Mouse (Mus musculus) adrenal gland, postnatal 14 days (tissue): ENCODE measurements around the gene Mical2. TPM values are rescaled to one million over a fixed set of nuclear protein-coding genes. Genes with fewer than 3 reads are reported as not detected.

Source experiments
- DNase-seq: peaks from one replicate; pipeline ENCODE4 v3.0.0; 2021; ENCODE audit warnings: mixed read lengths
- total RNA-seq: library from RNA; stranded (reverse); gene quantifications from 2 replicates; pipeline ENCODE4 v1.2.3, GENCODE M21; 2021

Gene Mical2
- total RNA-seq, 1 experiment from 2014 or later: 16.5 TPM

- peak; percentile 82 for DNase-seq
Measured at GRCm38 (mm10) chr7:112316239-112316638, 90.6 kb downstream of the Mical2 start.

DNA sequence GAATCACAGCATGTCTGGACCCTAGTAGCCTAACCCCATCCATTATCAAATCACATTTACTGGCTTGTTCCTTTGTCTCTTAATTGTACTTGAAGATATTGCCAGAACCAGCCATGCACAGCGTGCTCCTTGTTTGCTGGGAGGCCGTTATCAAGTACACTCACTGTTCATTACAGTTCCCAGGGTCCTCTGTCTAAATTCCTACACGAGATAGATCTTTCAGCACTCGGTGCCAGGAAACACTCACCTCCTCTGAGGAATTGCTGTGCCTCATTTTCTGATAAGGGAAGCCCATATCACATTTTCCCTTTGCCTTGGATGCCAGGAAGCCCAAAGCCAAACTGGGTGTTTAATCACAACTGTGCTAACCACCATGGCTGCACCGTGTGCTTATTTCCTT, 91.8 kb downstream of the Mical2 start:
- DNase-seq: no peak

DNA sequence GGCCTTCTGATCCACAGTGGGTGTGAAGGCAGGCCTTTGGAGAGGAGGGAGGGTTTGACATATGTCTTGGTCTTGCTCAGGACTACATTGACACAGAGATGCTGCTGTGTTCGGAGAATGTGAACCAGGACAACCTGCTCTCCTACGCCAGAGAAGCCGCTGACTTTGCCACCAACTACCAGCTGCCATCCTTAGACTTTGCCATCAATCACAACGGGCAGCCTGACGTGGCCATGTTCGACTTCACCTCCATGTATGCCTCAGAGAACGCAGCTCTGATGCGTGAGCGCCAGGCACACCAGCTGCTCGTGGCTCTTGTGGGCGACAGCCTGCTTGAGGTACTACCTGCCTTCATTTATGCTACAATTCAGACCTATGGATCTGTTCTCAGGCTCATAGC, 92.7 kb downstream of the Mical2 start:
- no peak for DNase-seq

DNA sequence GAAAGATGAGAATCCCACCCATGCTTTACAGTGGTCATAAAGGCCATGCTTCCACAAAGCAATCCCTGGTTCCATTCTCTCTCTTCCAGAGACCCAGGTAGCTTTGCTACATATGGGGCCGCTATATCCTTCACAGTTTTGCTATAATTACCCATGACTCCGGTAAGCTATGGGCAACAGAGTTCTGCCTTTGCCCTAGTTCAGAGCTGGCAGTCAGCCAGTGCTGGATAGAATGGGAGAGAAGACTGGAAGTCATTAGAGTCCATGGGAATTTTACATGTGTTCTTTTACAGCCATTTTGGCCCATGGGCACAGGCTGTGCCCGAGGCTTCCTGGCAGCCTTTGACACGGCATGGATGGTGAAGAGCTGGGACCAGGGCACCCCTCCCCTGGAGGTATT, 93.8 kb downstream of the Mical2 start:
- peak; percentile 59 for DNase-seq

GRCm38 (mm10) chr7:112320052-112320730, 94.5 kb downstream of the Mical2 start:
- no peak for DNase-seq

DNA sequence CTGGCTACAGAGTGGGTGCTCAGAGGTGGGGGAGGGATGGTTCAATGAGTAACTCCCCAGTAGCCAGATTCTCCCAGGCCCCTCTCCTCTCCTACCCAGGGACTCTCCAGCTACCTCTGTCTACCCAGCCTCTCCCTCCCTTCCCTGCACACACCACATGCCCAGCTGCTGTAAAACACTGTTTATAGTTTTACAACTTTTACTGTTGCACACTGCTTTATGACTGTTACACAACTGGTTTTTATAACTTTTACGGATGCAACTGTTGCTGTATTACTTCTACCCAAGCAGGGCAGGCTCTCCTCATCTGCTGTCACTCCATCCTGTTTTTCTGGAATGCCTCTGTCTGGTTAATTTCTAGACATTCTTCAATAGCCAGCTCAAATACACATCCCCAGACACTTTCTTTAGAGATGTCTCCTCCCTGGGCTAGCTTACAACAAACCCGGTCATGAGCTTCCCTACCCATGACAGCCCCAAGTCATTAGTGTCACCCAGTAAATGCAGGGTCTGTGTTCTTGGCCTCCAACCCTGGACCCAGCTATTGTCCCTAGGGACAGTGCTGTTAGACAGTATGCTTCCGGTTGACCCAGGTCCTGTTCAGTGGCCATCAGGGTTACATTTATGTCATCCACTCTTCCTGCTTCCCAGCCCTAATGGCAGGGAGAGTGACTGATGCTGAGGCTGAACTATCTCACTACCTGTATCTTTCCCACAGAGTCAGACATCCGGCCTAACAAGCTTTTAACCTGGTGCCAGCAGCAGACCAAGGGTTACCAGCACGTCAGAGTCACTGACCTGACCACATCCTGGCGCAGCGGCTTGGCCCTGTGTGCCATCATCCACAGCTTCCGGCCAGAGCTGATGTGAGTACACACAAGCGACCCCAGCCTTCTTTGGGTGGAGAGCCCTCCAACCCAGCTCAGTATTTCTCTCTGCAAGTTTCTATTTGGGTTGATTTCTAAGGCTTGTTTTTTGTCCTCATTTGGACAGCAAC, 96.4 kb downstream of the Mical2 start:
- no peak for DNase-seq

GRCm38 (mm10) chr7:112324577-112324976, 98.9 kb downstream of the Mical2 start:
- DNase-seq: no peak

GRCm38 (mm10) chr7:112326852-112327251, 101.2 kb downstream of the Mical2 start:
- DNase-seq: no peak

DNA sequence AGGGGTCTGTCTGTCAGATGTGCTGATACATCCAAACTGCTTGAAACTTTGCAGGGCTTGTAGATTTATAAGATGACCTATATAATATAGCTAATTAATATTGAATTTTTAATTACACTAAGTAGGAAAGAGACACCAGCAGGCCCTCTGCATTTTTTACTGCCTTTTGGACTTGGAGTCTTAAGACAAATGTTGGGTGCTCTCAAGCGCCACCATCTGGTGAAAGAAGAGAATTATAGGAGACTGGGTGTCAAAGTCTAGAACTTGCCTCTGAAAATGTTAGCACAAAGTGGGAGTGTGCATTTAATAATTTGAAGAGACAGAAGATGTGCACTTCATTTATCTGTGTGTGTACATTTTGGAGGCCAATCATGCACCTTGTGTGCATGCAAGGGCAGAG, 103.3 kb downstream of the Mical2 start:
- peak; percentile 54 for DNase-seq

- no peak for DNase-seq
Measured at GRCm38 (mm10) chr7:112329496-112329895, 103.8 kb downstream of the Mical2 start.

GRCm38 (mm10) chr7:112330935-112331334, 105.3 kb downstream of the Mical2 start:
- no peak for DNase-seq

DNA sequence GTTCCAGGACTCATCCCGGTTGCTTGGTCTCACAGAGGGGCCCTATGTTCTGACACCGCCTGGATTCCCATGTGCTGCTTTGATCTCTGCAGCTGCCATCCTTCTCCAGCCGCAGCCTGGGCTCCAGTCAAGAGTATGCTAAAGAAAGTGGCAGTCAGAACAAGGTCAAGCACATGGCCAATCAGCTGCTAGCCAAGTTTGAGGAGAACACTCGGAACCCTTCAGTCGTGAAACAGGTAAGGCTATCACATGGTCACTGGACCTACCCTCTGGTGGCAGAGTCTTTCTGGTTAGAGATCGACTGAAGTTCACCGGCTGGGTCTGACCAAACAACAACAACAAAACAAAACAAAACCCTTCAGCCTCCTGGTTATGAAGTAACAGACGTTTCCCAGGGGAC, 106.1 kb downstream of the Mical2 start:
- no peak for DNase-seq

- DNase-seq: no peak
Measured at GRCm38 (mm10) chr7:112332426-112332825, 106.8 kb downstream of the Mical2 start.

- DNase-seq: no peak
Measured at GRCm38 (mm10) chr7:112333404-112333803, 107.7 kb downstream of the Mical2 start.

DNA sequence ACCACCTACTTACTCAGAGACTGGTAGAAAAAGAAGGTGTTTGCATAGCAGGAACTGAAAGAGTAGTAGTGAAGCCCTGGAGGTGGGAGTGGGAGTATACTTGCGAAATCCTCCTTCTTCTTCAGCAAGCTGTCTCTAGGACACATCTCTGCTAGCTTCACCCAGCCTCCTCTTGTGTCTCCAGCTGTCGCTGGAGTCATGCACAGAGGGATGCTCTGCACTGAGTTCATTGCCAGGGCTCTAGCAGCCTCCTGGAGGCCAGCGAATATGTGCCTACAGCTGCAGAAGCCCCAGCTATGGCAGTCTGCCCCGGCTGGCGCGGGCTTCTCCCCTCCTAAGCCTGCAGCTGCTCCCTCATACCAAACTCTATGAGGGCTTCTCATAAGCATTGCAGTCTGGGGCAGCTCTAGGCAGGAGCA, 110.6 kb downstream of the Mical2 start:
- no peak for DNase-seq

GRCm38 (mm10) chr7:112336769-112337168, 111.1 kb downstream of the Mical2 start:
- no peak for DNase-seq

- DNase-seq: no peak
Measured at GRCm38 (mm10) chr7:112337736-112338135, 112.1 kb downstream of the Mical2 start.

DNA sequence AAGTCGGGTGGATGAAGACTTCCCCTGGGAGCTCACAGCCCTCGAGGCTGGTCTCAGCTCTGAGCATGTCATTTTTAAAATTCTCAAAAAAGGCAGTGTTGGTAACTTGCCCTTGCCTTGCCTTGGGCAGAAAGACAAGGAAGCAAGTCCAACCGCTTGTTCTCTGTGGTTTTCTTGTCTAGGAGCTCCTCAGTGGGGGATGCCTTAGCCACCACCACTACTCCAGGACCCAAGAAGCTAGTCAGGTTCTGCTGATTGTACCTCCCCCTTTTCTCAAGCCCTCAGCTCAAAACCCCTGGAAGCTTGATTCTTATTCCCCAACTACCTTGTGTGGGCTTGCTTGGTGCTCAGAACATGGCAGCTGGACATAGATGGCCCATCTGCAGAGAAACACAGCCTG, 115.4 kb downstream of the Mical2 start:
- DNase-seq: no peak

DNA sequence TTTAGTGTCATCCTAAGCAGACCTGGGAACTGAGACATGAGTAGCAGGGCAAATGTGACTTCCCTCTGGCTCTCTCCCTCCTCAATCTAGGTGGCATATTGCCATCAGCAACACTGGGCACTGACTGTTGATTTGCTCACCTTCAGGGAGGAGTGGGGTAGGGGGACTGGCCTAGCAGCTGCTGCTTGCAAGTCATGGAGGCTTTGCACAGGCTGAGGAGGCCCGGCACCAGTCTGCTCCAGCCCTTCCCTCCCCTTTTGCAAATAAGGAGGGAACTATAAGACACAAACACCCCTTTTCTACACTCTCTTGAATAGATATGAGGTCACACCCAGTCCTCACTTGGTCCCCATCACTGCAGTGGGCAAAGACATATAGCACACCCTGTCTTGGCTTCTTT, 120.0 kb downstream of the Mical2 start:
- DNase-seq: no peak

GRCm38 (mm10) chr7:112351541-112351940, 125.9 kb downstream of the Mical2 start:
- no peak for DNase-seq

GRCm38 (mm10) chr7:112352005-112352404, 126.3 kb downstream of the Mical2 start:
- DNase-seq: no peak

GRCm38 (mm10) chr7:112353011-112353410, 127.4 kb downstream of the Mical2 start:
- no peak for DNase-seq

DNA sequence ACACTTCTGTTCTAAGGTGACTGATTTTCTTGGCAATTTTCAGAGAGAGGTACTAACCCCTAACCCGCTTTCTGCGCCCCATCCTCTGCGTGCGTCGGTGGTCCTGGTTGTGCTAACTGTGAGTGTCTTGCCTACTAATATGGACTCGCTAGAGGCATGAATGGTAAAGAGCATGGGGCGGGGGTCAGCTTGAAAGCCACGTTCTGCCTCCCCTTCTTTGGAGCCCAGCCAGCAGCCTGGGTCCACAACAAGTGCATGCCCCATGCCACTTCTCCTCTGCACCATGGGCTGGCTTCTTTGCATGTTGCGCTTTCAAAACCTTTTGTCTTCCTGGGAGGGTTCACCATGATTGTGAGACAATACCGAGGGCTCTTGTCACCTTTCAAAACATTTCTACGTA, 128.3 kb downstream of the Mical2 start:
- no peak for DNase-seq
